Mouse (Mus musculus) left cerebral cortex, postnatal 14 days (tissue): ENCODE measurements around the gene Ly6g6d. TPM values are rescaled to one million over a fixed set of nuclear protein-coding genes. Genes with fewer than 3 reads are reported as not detected.
A peak's percentile ranks its signal among the peaks of the same experiment; 100 is the strongest.

Experiments
- DNase-seq, 2 experiments: peaks; one replicate each; pipeline ENCODE4 v3.0.0; 2021 to 2022; ENCODE audit warnings: low spot score in 2 of 2, mixed read lengths in 1 of 2
- intact Hi-C: fragments of 180-260 bp; cut with DNase I; formaldehyde crosslinking; loops from one replicate; pipeline ENCODE4 v1.15.1; 2025
- total RNA-seq, 2 experiments: library from RNA; stranded (reverse); gene quantifications; 2 replicates each; pipeline ENCODE4 v1.2.3; 2021

Gene Ly6g6d
- total RNA-seq, 2 experiments from 2014 or later, result 1.2 TPM; not detected in 1

GRCm38 (mm10) chr17:35076507-35077176 is 1.2 kb downstream of the Ly6g6d start, which contains the start of gene Ly6g6e:
TSS of gene Ly6g6e (plus strand) at chr17:35076902.
- intact Hi-C loops, result no loop called here
- no peak for DNase-seq

- intact Hi-C loops, result no loop called here
- no peak for DNase-seq
Observed at GRCm38 (mm10) chr17:35074097-35074496, 3.8 kb downstream of the Ly6g6d start.

GRCm38 (mm10) chr17:35071454-35071853 is 6.4 kb downstream of the Ly6g6d start:
- no peak for DNase-seq
- intact Hi-C loops, result no loop called here

GRCm38 (mm10) chr17:35070556-35071229 is 7.2 kb downstream of the Ly6g6d start:
- intact Hi-C loops, result no loop called here
- no peak for DNase-seq

- intact Hi-C loops, result no loop called here
- no peak for DNase-seq
Observed at GRCm38 (mm10) chr17:35068213-35068914, 9.5 kb downstream of the Ly6g6d start.

GRCm38 (mm10) chr17:35066084-35066483 is 11.8 kb downstream of the Ly6g6d start, which contains the start of gene Mpig6b:
TSS of gene Mpig6b (minus strand) at chr17:35066184.
- intact Hi-C loops, result no loop called here
- DNase-seq, result no peak

- intact Hi-C loops, result no loop called here
- DNase-seq, result no peak
Observed at GRCm38 (mm10) chr17:35064951-35065947, 12.6 kb downstream of the Ly6g6d start, which contains the start of gene Ly6g6c. TSS of gene Ly6g6c (plus strand) at chr17:35065388.

GRCm38 (mm10) chr17:35064378-35064877 is 13.4 kb downstream of the Ly6g6d start:
- intact Hi-C loops, result no loop called here
- no peak for DNase-seq

- intact Hi-C loops, result no loop called here
- DNase-seq, result no peak
Observed at GRCm38 (mm10) chr17:35063466-35063865, 14.4 kb downstream of the Ly6g6d start.

- no peak for DNase-seq
- intact Hi-C loops, result no loop called here
Observed at GRCm38 (mm10) chr17:35061299-35061698, 16.6 kb downstream of the Ly6g6d start.

GRCm38 (mm10) chr17:35060737-35061297 is 17.0 kb downstream of the Ly6g6d start:
- DNase-seq, result no peak
- intact Hi-C loops, result no loop called here

- DNase-seq, result no peak
- intact Hi-C loops, result no loop called here
Observed at GRCm38 (mm10) chr17:35060071-35060470, 17.8 kb downstream of the Ly6g6d start.

GRCm38 (mm10) chr17:35058911-35059892 is 18.7 kb downstream of the Ly6g6d start, which contains the start of gene Ddah2:
TSS of gene Ddah2 (plus strand) at chr17:35059035.
- intact Hi-C loops, result loop anchor here (1.0 kb wide), 1 partner anchor 38 kb away; no protein-coding TSS in a partner anchor

GRCm38 (mm10) chr17:35058316-35058715 is 19.5 kb downstream of the Ly6g6d start:
- intact Hi-C loops, result no loop called here
- no peak for DNase-seq

More at GRCm38 (mm10) chr17:35058911-35059892, 18.7 kb downstream of the Ly6g6d start, which contains the start of gene Ddah2:
- peak; percentile 67 to 79 for DNase-seq

- no peak for DNase-seq
- intact Hi-C loops, result no loop called here
Observed at GRCm38 (mm10) chr17:35057090-35057489, 20.8 kb downstream of the Ly6g6d start.

- DNase-seq, result no peak
- intact Hi-C loops, result no loop called here
Observed at GRCm38 (mm10) chr17:35055691-35056495, 22.0 kb downstream of the Ly6g6d start.
